Mouse (Mus musculus): Measurements from ENCODE around the gene Pakap.
A peak's percentile ranks its signal among the peaks of the same experiment; 100 is the strongest.

Gene Pakap

DNA sequence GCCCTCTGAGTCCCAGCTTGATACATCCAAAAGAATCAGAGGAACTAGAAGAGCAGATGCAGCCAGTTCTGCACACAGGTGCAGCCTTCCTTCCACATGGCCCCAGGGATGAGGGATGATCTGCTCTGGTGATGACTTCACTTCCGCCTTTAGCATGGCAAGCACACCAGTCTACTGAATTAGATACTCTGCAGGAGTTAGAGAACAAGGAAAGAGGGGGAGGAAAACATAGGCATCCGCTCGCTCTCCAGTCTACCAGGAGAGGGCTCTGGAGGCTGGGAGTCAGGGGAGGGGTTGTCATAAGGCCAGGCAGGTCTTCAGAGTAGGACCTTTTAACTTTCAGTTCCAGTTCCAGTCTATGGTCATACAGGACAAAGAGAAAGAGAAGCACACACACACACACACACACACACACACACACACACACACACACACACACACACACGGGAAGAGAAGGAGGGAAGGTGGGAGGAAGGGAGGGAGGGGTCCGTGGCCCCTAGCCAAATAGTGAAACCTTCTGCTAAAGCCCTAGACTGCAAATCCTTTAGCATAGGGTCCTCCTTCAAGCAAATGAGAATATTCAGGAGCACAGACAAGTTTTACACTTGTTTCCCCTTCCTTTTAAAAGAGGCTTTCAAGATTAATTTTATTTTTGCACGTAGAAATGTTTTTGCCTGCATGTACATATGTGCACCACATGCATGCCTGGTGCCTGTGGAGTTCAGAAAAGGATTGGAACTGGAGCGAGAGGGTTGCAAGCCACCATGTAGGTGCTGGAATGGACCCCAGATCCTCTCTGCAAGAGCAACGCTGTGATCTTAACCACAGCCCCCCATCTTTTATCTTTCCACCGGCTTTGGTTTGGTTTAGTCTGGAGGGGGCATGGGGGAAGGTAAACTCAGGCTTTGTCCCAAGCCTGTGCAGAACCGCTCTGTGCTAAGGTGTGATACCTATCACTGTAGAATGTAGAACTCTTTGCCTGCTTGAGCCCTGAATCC is 346.5 kb downstream of the Pakap start:
- DNase-seq (ENCODE audit: low spot score in 2 of 2) = no peak

DNA sequence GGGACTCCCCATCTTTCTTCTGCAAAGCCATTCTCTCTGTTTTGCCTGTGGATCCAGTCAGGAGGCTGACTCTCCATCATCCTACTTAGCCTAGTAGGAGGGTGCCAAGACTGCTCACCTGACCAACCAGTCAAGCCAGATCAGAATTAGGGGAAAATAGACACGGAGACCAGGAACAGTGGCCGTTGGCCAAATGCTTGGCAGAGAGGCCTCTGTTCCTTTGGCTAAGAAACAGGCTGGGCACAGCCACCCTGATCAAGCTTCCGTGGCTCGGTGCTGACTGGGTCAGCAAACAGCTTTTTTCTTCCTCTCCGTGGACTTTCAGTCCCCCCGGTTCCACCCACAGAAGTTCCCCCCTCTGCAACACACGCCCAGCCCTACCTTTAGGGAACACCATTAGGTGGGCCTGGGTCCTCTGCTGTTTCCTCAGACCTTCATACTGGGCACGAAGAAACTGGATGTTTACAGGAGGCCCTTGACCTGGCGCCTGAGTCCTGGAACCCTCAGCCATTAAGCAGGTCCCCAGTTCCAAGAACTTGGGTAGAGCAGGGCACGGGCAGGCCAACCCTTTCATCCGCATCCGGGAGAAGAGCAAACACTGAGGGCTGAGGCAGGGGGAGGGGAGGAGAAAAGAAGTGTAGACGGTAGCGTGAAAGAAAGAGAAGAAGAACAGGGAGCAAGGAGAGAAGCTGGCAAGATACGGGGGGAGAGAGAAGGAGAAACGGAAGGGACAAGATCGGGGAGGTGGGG is 347.4 kb downstream of the Pakap start:
- DNase-seq (ENCODE audit: low spot score in 2 of 2) = peak in 1 of 2 experiments; percentile 16

DNA sequence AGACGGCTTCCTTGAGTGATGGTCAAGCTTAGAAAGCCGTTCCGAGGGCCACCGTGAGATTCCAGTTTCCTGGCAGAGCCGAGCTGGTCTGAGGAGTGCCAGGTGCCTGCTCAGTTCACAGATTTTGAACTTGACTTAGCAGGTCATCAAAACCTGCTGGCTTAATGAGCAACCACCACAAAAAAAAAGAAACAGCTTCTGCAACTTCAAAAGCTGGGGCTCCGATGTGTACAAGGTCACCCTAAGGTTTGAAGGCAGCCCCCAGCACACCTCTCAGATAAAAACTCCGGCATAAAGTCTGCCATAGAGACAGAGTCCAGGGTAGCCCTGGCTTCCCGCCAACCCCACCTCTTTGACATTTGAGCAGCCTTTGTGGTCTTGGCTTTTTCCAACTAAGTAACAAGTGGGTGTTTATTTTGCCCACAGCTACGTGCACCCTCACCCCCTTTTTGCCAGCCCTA is 348.3 kb downstream of the Pakap start, which contains the start of gene D630039A03Rik:
Gene D630039A03Rik, minus strand, starts transcription at position 97 of the 461 bp plus-strand sequence.
- DNase-seq (ENCODE audit: low spot score in 2 of 2) = no peak

DNA sequence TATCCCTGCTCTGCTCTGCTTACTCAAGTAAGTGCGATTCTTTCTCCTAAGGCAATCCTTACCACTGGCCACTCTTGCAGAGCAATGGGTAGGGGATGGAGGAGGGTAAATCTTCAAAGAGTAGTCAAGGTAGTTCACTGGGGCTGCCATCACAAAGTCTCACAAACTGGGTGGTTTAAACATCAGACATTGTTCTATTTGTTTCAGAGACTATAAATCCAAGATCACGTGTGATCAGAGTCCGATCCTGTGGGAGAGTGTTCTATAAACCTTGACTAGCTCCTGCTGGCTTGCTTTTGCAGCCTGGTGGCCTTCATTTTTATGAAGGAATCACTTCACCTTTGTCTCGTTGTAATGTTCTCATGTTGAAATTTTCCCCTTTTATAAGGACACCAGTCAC is 348.7 kb downstream of the Pakap start:
- DNase-seq (ENCODE audit: low spot score in 2 of 2) = no peak

DNA sequence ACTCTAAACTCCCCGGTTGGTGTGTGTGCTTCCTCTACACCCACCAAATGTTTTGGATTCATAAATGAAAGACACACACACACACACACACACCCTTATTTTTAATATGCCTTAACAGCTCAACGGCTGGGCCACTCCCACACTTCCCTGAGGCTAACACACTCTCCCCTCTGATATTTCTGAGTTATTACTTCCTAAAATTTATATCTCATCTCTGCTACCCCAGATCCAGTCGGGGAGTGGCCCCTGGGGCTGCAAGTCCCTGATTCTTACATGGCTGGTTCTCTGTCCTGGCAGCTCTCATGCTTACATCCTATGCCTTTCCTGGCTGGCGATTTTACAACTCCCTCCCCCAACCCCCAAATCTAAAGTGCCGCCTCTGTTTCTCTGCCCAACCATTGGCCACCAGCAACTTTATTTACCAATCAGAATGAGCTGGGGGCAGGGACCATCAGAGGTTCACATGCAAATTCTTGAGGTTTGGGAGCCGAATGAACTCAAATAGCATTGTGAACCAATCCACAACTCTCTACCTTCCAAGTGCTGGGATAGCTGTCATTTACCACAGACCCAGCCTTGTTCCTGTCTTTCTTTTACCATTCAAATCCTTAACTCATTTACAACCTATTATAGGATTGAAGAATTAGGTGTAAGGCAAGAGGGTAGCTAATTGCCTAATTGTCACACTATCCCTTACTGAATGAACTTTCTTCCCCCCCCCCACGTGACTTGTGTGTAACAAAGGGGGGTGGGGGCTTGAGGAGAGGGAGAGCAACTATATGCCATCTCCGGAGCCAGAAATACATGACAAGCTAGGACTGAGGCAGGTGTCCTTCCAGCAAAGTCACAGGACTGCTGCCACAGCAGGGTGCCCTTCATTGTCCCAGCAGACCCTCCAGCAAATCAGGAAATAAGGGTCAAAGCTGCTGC is 351.8 kb downstream of the Pakap start:
- DNase-seq (ENCODE audit: low spot score in 2 of 2) = no peak

DNA sequence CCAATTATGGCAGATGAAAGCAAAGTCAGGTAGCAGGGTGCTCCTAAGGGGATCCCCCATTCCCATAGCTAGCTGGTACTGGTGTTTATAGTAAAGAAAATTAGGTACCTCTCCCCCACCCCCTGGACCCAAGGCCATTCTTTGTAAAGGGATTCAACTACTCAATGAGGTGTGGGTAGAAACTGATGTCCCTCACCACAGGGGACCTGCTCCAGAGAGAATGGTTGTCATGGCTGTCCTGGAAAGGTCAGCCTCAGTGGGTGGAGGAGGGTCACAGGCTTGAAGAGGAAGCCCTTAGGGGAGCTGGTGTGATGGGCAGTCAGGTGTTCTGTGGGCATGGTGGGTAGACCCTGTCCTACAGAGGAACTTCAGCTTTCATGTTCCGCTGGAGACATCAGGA is 352.5 kb downstream of the Pakap start:
- DNase-seq (ENCODE audit: low spot score in 2 of 2) = no peak

DNA sequence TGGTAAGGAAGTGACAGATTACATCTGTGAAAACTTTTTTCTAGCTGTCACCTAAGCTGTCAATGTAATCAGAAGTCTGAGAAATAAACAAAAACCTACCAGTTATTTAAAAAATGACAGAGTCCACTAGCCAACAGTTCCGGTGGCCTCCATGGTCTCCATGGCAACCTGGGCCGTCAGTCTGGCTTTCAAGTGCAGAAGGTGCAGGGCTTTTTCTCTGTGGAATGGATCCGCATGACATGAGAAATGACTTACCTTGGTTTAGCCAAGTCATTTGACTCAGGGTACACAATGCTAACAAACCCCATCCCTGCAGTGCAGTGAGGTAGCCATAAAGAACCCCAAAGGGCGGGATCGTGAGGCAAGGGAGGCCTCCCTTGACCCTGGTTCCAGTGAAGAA is 354.2 kb downstream of the Pakap start:
- DNase-seq (ENCODE audit: low spot score in 2 of 2) = no peak

DNA sequence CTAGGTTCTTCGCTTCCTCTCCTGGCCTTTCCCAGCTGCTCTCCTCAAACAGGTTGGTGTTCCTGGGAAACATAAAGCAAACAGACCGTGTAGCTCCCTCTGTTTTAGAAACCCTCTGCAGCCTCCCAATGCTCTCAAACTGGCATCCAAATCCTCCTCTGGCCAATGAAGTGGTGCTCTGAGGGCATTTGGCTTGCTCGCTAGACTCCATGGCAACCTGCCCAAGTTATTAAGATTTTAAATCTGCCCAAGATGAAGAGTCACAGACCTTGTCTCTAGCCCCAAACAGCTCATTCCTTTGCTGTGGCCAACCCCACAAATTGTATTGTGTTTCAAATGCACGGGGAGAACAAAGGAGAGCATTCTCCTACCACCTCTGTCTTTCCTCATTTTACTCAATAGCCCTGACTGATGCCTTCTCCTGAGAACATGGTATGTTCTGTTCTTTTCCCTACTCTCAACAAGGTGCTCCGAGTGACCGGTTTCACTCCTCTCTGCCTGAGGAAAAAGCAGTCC is 356.6 kb downstream of the Pakap start:
- no peak for DNase-seq (ENCODE audit: low spot score in 2 of 2)

DNA sequence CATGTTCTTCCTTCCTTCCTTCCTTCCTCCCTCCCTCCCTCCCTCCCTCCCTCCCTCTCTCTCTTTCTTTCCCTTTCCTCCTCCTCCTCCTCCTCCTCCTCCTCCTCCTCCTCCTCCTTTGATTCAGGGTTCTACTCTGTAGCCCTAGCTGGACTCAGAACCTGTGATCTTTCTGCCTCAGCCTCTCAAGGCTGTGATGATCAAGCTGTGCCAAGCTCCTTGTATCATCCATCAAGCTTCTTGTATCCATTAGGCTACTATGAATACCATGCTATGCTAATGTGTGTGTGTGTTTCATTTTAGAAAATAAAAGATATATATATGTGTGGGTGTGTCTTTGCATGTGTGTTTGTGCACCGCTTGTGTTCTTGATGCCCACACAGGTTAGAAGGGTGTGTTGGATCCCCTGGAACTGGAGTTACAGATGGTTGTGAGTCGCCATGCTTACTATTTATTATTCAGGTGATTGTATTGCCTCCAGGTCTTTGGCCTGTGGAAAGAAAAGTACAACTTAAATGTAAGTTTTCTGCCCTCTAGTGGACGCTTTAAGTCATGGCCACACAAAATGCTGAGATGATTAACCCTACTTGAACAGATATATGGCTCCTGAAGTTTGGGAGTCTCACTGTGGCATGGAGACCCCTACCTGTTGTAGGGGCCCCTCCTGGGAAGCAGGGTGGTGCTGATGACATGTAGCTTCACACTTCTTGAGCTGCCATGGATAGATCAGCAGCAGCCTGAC is 359.7 kb downstream of the Pakap start:
- no peak for DNase-seq (ENCODE audit: low spot score in 2 of 2)

DNA sequence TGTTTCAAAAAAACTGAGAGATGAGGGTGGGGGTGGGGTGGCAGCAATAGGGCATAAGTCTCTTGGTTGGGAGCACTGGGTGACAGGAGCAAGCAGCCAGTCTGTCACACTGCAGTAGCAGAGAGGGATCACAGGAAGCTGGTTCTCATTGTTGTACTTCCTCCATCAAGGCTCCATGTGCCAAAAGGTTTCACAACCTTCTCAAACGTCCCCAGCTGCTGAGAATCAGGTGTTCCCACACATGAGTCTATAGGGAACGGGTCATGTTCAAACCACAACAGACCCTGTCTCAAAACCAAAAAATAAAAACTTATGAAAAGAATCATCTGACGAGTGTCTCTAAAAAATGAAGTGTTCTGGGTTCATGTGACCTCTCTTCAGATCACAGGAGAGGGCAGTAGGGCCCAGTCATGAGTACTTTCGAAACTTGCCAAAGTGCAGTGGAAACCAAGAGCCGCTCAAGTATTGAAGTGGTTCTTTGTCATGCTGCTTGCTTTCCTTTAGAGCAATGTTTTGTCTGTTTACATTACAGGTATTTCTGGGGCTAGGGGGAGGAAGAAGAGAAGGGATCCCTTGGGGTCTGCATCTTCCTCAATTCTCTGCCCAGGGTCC is 362.7 kb downstream of the Pakap start:
- no peak for DNase-seq (ENCODE audit: low spot score in 2 of 2)

DNA sequence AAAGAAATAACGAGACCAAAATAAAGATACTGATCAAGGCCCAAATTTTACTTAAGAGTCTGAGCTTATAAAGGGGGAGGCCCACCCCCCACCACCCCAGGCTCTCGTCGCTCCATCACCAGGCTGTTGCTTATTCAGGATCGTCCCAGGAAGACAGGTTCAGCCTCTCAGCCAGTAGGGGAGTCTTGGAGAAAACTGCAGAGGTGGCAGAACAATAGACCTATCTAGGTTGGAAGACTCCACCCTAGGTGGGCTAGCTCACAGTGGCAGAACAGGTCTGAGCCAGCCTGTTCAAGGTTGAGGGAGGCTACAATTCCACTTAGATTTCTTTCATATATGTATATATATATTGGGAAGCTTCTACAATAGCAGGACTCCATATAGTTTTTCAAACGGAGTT is 366.2 kb downstream of the Pakap start:
- DNase-seq (ENCODE audit: low spot score in 2 of 2) = no peak

DNA sequence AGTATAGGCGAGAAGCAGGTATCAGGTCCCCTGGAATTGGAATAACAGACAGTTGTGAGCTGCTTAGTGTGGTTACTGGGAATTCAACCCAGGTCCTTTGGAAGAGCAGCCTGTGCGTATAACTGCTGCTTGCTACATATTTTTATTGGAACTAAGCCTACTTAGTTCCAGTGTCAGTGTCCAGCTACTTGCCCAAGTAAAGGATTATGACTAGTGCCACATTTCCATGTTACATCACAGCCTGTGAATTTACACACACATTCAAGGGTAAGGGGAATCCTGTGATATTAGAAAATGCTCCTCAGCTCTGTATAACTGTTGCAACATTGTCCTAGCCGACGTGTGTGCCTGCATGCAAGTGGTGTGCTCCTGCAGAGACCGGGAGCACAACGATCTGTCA is 369.3 kb downstream of the Pakap start:
- no peak for DNase-seq (ENCODE audit: low spot score in 2 of 2)

DNA sequence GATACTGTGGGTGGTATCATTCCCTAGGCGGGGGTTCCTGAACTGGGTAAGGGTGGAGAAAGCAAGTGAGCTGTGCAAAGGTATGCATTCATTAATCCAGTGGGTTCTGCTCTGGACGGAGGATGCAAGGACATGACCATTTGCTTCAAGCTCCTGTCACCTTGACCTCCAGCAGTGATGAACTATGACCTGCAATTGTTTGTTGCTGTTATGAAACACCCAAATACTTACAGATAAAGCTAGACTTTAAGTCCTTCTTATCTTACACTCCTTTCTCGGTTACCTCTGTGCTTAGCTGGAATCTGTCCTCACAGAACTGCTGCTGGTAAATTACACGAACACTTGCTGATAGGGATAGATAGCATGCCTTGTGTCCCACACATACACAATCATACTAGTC is 372.7 kb downstream of the Pakap start:
- no peak for DNase-seq (ENCODE audit: low spot score in 2 of 2)

DNA sequence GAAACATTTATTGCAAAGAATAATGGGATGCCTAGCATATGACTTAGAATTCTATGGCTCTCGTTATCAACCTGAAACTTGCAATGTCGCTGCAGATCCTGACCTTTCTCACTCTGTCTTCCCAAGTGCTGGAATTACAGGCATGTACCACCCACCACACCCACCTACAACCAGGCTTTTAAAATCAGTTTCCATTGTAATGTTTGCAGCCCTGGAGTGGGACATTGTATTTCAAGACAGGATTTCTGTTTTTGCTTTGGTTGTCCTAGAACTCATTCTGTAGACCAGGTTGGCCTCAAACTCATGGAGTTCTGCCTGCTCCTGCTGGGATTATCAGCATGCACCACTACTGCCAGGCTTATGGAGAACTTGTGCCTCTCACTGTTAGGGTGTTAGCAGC is 374.9 kb downstream of the Pakap start:
- no peak for DNase-seq (ENCODE audit: low spot score in 2 of 2)
